Mouse (Mus musculus) lung, postnatal 0 days (tissue): ENCODE data around the gene Esr2. TPM values are rescaled to one million over a fixed set of nuclear protein-coding genes. Genes with fewer than 3 reads are reported as not detected.
"Not testable (repeated sequence)": the region's sequence is repeated elsewhere in the genome, so short reads cannot be mapped to it uniquely, and the experiment has no call there.

Experiments
- ATAC-seq: fragments of 200-750 bp; cut with Nextera tagmentation; 2 replicates; pipeline ENCODE4 v1.8.0; 2017; ENCODE audit warnings: moderate library complexity
- DNase-seq: peaks from one replicate; pipeline ENCODE4 v3.0.0-alpha.2; 2016; ENCODE audit warnings: low spot score
- H3K27ac ChIP-seq: fragments of 300-500 bp; sonication (generic); 2 replicates; pipeline ENCODE4 v1.5.1; 2014; ENCODE audit warnings: antibody characterized with exemption, mild to moderate bottlenecking, low read length, mixed read lengths
- H3K27me3 ChIP-seq: fragments of 300-500 bp; sonication (generic); replicated peaks from 2 replicates; pipeline ENCODE4 v1.6.1; 2014; ENCODE audit warnings: low read length, mixed read lengths; ENCODE audit not compliant: insufficient read depth
- H3K36me3 ChIP-seq: fragments of 300-500 bp; sonication (generic); 2 replicates; pipeline ENCODE4 v1.6.1; 2014; ENCODE audit warnings: low read length, mixed read lengths; ENCODE audit not compliant: insufficient read depth
- H3K4me1 ChIP-seq: fragments of 300-500 bp; sonication (generic); 2 replicates; pipeline ENCODE4 v1.6.1; 2014; ENCODE audit warnings: antibody characterized with exemption, low read depth, low read length, mixed read lengths; ENCODE audit not compliant: insufficient read depth
- H3K4me2 ChIP-seq: fragments of 300-500 bp; sonication (generic); replicated peaks from 2 replicates; pipeline ENCODE4 v1.6.1; 2014; ENCODE audit warnings: low read depth, mild to moderate bottlenecking, low read length, moderate library complexity, mixed read lengths
- H3K4me3 ChIP-seq: fragments of 300-500 bp; sonication (generic); 2 replicates; pipeline ENCODE4 v1.5.1; 2014; ENCODE audit warnings: low read depth, low read length
- H3K9ac ChIP-seq: fragments of 300-500 bp; sonication (generic); replicated peaks from 2 replicates; pipeline ENCODE4 v1.6.1; 2014; ENCODE audit warnings: low read depth, mild to moderate bottlenecking
- H3K9me3 ChIP-seq: fragments of 300-500 bp; sonication (generic); 2 replicates; pipeline ENCODE4 v1.6.1; 2016; ENCODE audit warnings: low read length, mixed read lengths
- CTCF ChIP-seq: IDR thresholded peaks from 2 replicates; pipeline ENCODE4 v1.5.1; 2016; ENCODE audit warnings: antibody characterized with exemption, mild to moderate bottlenecking
- EP300 ChIP-seq: IDR thresholded peaks from 2 replicates; pipeline ENCODE4 v1.6.1; 2016; ENCODE audit warnings: antibody characterized with exemption, mild to moderate bottlenecking, control low read depth
- WGBS: fragments of 180-500 bp; shearing (Covaris S2); extraction: QIAGEN DNeasy Blood & Tissue Kit; methylation state at CpG from one replicate; pipeline ENCODE4 v1.1.7; 2014; 5-methylcytosine and 5-hydroxymethylcytosine counted together
- polyA plus RNA-seq: library from polyadenylated mRNA; unstranded; fragments of >200 nt; fragmentation: Nextera tagmentation; extraction: Ambion mirVana; gene quantifications from 2 replicates; pipeline ENCODE4 v1.2.1, GENCODE M21; 2015

Gene Esr2
- polyA plus RNA-seq, 1 experiment from 2014 or later = 0.81 TPM

DNA sequence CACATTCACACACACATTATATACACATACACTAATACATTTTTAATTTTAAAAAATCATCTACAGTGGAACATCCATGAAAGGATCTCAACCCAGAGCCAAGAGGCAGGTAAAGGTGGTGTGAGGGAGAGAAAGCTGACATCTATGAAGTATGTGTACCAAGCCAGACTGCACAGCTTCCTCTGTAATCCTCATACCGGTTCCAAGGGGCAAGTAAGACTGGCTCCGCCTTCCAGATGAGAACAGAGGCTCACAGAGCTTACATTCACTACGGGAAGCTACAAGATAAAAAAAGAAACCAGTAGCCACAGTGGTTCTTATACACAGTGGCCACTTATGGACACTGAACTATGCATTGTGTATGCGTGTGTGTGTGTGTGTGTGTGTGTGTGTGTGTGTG lies 2.5 kb upstream of the Esr2 start:
- no peaks in the 10 kb centered on the region for H3K9me3 ChIP-seq
- no peak for TF ChIP-seq EP300
- TF ChIP-seq CTCF = no peak
- H3K4me3 ChIP-seq = no peak overlapping the region
- no peak overlapping the region for H3K27ac ChIP-seq
- H3K9ac ChIP-seq = no peak overlapping the region
- H3K4me1 ChIP-seq = peaks cover 6% of the 10 kb centered on the region; the same call in 1 of the 2 replicates
- H3K4me2 ChIP-seq = no peak overlapping the region
- H3K27me3 ChIP-seq = no peaks in the 10 kb centered on the region
- DNase-seq (no peak), ATAC-seq (no peak)
- 38% methylated on average over 4 of the region's 4 CpGs for WGBS
- H3K36me3 ChIP-seq = no peaks in the 10 kb centered on the region

DNA sequence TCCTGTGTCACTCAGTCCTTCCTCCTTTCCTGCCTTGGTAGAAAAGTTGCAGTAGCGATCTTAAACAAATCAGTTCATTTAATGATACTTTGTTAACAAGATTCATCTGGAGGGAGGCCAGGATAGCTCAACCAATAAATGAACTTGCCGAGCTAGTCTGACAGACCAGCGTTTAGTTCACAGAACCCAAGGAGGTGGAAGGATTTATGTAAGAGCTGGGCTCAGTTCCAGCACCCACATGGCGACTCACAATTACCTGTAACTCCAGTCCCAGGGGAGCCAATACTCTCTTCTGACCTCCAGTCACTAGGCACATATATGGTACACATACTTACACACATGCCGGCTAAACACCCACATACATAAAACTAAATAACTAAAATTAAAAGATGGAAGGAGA lies 2.0 kb upstream of the Esr2 start:
- 43% methylated on average over 5 of the region's 5 CpGs for WGBS
- no peak for TF ChIP-seq EP300
- TF ChIP-seq CTCF = no peak
- ATAC-seq = no peak
- no peaks in the 10 kb centered on the region for H3K9me3 ChIP-seq
- no peak overlapping the region for H3K4me3 ChIP-seq
- H3K27ac ChIP-seq = no peak overlapping the region
- peaks cover 6% of the 10 kb centered on the region; the same call in 1 of the 2 replicates for H3K4me1 ChIP-seq
- no peak overlapping the region for H3K9ac ChIP-seq
- no peaks in the 10 kb centered on the region for H3K36me3 ChIP-seq
- no peak for DNase-seq
- no peak overlapping the region for H3K4me2 ChIP-seq
- H3K27me3 ChIP-seq = no peaks in the 10 kb centered on the region

DNA sequence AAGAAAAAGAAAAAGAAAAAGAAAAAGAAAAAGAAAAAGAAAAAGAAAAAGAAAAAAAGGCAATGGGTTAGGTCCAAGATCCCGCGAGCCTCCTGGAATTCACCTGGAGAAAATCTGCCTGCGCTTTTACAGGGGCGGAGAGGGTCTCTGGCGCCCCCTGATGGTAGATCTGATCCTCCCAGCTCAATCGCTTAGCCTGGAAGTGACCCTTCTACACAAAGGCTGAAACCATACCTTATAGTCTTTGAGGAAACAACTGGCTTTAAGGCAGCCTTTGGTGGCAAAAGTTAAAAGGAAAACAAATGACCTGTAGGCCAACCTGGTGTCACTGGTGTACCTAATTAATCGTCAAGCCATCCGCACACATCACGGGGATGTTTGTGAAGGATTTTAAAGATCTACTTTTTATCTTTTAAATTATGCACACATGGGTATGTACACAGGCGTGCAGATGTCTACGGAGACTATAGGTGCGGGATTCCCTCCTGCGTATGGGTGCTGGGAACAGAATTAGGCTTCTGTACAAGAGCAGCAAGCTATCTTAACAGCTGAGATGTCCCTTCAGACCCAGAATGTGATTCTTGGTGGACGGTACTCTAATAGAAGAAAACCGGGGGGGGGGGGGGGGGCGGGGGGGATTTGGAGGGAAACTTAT lies 932 bp upstream of the Esr2 start:
- H3K36me3 ChIP-seq = no peaks in the 10 kb centered on the region
- WGBS = 35% methylated on average over 16 of the region's 16 CpGs
- H3K4me1 ChIP-seq = peaks cover 6% of the 10 kb centered on the region; the same call in 1 of the 2 replicates
- TF ChIP-seq EP300 = no peak
- peak; percentile 81 for TF ChIP-seq CTCF
- no peaks in the 10 kb centered on the region for H3K9me3 ChIP-seq
- H3K4me2 ChIP-seq = peak overlapping the region; percentile 82; the same call in 1 of the 2 replicates
- H3K27me3 ChIP-seq = no peaks in the 10 kb centered on the region
- H3K4me3 ChIP-seq = peak overlapping the region; percentile 47
- no peak overlapping the region for H3K27ac ChIP-seq
- ATAC-seq (peak; percentile 72), DNase-seq (peak; percentile 84)
- H3K9ac ChIP-seq = no peak overlapping the region

DNA sequence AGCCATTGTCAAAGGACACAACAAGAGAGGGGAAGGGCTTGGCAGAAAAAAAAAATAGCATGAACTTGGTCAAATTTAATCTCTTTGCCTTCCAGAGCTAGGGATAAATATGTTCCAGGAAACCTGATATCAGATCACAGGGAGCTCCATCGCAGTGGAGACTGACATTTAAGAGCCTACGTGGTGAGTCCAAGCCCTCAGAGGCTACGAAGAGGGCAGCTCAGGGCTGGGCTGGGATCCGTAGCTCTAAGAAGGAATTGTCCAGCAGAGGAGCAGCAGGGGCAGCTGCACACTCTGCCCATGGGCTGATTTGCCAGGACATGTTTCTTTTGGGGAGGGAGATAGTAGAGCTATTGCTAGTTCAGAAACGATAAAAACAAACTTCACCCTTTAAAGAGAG lies 11.4 kb downstream of the Esr2 start:
- no peak for DNase-seq
- Histone ChIP-seq H3K4me2 (no peak overlapping the region), H3K9ac (no peak overlapping the region), H3K27me3 (no peaks in the 10 kb centered on the region), H3K9me3 (no peaks in the 10 kb centered on the region), H3K4me3 (no peak overlapping the region), H3K4me1 (no peaks in the 10 kb centered on the region), H3K27ac (no peak overlapping the region), H3K36me3 (no peaks in the 10 kb centered on the region)
- TF ChIP-seq CTCF (no peak), EP300 (no peak)
- WGBS = 48% methylated on average over 5 of the region's 5 CpGs
- no peak for ATAC-seq

DNA sequence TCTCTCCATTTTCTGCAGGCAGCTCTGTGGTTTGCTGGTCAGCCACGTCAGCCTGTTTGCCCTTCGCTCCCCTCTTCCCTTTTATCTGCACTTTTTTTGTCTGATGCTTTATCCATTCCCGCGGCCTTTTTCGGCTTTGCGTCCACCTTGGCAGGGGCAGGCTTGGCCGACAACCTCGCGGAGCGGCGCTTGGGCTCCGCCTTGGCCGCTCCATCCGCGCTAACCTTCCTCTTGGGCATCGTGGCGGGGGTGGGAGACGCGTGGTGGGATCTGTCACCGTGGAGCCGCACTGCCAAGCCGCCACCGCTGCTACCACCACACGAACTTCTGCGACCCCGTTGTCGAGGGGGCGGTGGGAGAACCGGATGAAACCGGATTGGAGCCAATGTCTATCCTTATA lies 24.7 kb downstream of the Esr2 start:
- 10% methylated on average over 30 of the region's 30 CpGs for WGBS
- H3K9me3 ChIP-seq, H3K4me1 ChIP-seq, H3K4me3 ChIP-seq, H3K9ac ChIP-seq, ATAC-seq, DNase-seq, H3K36me3 ChIP-seq, H3K27me3 ChIP-seq, H3K27ac ChIP-seq: not testable (repeated sequence)
- peak overlapping the region; percentile 36 for H3K4me2 ChIP-seq

DNA sequence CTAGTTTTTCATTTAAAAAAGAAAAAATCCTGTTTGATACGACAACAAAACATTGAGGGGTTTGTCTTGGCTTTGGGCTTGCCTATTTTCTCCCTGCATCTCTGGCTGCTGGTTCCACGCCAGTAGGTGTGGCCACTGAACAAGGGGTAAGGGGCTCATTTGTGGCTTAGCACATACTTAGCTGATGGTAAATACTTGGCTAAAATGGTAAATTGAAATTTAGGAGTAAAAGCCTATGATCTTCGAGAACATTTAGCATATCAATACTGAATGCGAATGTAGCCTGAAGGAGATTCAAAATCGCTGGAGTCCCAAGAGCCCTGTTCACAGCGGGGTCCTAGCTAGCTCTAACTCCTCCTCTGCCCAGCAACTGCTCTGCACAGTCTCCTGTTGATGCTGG lies 40.4 kb downstream of the Esr2 start:
- TF ChIP-seq EP300 (no peak), CTCF (no peak)
- no peak overlapping the region for H3K4me3 ChIP-seq
- no peaks in the 10 kb centered on the region for H3K36me3 ChIP-seq
- no peaks in the 10 kb centered on the region for H3K27me3 ChIP-seq
- no peak for DNase-seq
- 39% methylated on average over 6 of the region's 6 CpGs for WGBS
- ATAC-seq = no peak
- H3K27ac ChIP-seq = no peak overlapping the region
- no peaks in the 10 kb centered on the region for H3K4me1 ChIP-seq
- no peak overlapping the region for H3K4me2 ChIP-seq
- H3K9me3 ChIP-seq = no peaks in the 10 kb centered on the region
- H3K9ac ChIP-seq = no peak overlapping the region

DNA sequence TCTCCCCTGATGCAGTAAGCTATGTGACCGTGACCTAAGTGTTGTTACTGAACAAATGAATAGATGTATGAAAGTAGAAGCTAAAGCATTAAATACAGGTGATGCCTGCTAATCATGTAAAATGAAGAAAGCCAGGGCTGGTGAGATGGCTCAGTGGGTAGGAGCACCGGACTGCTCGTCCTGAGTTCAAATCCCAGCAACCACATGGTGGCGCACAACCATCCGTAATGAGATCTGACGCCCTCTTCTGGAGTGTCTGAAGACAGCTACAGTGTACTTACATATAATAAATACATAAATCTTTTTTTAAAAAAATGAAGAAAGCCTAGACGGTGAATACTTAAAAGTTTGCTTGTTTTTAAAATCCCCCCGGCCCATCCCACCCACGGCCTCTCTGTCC lies 44.0 kb downstream of the Esr2 start:
- peak; percentile 30 for TF ChIP-seq CTCF
- not testable (repeated sequence) for ATAC-seq

More for the DNA sequence above, 44.0 kb downstream of the Esr2 start:
- H3K4me3 ChIP-seq, H3K27ac ChIP-seq, H3K9me3 ChIP-seq, H3K4me2 ChIP-seq, DNase-seq, H3K9ac ChIP-seq, H3K27me3 ChIP-seq, H3K4me1 ChIP-seq, H3K36me3 ChIP-seq: not testable (repeated sequence)
- WGBS = 77% methylated on average over 9 of the region's 9 CpGs
